Mouse (Mus musculus) kidney, adult 2 months (tissue): ENCODE measurements around the gene Pik3c2b.

ENCODE experiments used
- CTCF ChIP-seq: fragments of 200-500 bp; conservative IDR thresholded peaks from 2 replicates; pipeline ENCODE4 v1.5.1; 2011; ENCODE audit warnings: low read depth, mild to moderate bottlenecking, control low read depth, low read length, moderate library complexity, mixed read lengths; ENCODE audit not compliant: insufficient read depth, insufficient read length
- POLR2A ChIP-seq: fragments of 200-500 bp; IDR thresholded peaks from one replicate; pipeline ENCODE4 v1.6.1; 2011; ENCODE audit warnings: low read depth, low read length, control low read depth

DNA sequence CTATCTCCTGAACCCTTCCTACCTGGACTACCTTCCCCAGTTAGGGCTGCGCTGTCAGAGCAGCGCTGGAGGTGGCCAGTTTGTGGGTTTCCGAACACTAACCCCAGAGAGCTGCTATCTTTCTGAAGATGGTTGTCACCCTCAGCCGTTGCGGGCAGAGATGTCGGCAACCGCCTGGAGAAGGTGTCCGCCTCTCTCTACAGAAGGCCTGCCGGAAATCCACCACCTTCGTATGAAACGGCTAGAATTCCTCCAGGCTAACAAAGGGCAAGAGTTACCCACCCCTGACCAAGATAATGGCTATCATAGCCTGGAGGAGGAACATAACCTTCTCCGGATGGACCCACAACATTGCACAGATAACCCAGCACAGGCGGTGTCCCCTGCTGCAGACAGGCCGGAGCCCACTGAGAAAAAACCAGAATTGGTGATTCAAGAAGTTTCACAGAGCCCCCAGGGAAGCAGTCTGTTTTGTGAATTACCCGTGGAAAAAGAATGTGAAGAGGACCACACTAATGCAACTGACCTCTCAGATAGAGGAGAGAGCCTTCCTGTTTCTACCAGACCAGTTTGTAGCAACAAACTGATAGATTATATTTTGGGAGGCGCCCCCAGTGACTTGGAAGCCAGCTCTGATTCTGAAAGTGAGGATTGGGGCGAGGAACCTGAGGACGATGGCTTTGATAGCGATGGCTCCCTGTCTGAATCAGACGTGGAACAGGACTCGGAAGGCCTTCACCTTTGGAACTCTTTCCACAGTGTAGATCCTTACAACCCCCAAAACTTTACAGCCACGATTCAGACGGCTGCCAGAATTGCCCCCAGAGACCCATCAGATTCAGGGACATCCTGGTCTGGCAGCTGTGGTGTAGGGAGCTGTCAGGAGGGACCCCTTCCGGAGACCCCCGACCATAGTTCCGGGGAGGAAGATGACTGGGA lies 87.2 kb downstream of the Pik3c2b start:
- no peak for TF ChIP-seq CTCF
- no peak for TF ChIP-seq POLR2A
